Mouse (Mus musculus) ES-Bruce4 (cell line): ENCODE data around the gene Tmem97.
A peak's percentile ranks its signal among the peaks of the same experiment; 100 is the strongest.

Experiments
- CTCF ChIP-seq: IDR thresholded peaks from one replicate; pipeline ENCODE4 v1.8.1; 2011; ENCODE audit warnings: low read depth, low read length
- POLR2A ChIP-seq: IDR thresholded peaks from one replicate; pipeline ENCODE4 v1.8.1; 2011; ENCODE audit warnings: low read length; ENCODE audit not compliant: insufficient read depth

GRCm38 (mm10) chr11:78560447-78560846 lies 9.9 kb upstream of the Tmem97 start:
- no peak for TF ChIP-seq POLR2A
- TF ChIP-seq CTCF = peak; percentile 71
